Mouse (Mus musculus) yolk sac, embryonic 10.5 days (tissue): ENCODE measurements at regions not wholly inside any gene's neighbourhood (a gene's known extent, or its start where the extent isn't known, plus 50 kb on each side); places are given as distances from the start of the nearest gene placed in this dataset.

ENCODE experiments used
- DNase-seq: peaks from one replicate; pipeline ENCODE4 v3.0.0-alpha.2; 2017; ENCODE audit warnings: low spot score

GRCm38 (mm10) chr5:45127971-45128370 is 322.1 kb downstream of the Qdpr start:
- DNase-seq = no peak

GRCm38 (mm10) chr5:45121751-45122280 is 322.3 kb upstream of the Ldb2 start:
- DNase-seq = no peak

- no peak for DNase-seq
These were observed 320.3 kb upstream of the Ldb2 start for GRCm38 (mm10) chr5:45119757-45120156.

- no peak for DNase-seq
These were observed 311.8 kb upstream of the Ldb2 start for GRCm38 (mm10) chr5:45111246-45111645.

GRCm38 (mm10) chr5:45110797-45111196 is 311.3 kb upstream of the Ldb2 start:
- DNase-seq = no peak

- no peak for DNase-seq
These were observed 305.8 kb upstream of the Ldb2 start for GRCm38 (mm10) chr5:45105236-45105816.

GRCm38 (mm10) chr5:45103763-45104428 is 304.4 kb upstream of the Ldb2 start:
- no peak for DNase-seq

GRCm38 (mm10) chr5:45102661-45103060 is 303.2 kb upstream of the Ldb2 start:
- no peak for DNase-seq

GRCm38 (mm10) chr5:45101777-45102176 is 302.3 kb upstream of the Ldb2 start:
- DNase-seq = no peak

- DNase-seq = no peak
These were observed 299.6 kb upstream of the Ldb2 start for GRCm38 (mm10) chr5:45099082-45099481.

- DNase-seq = no peak
These were observed 298.5 kb upstream of the Ldb2 start for GRCm38 (mm10) chr5:45097941-45098340.

GRCm38 (mm10) chr5:45084741-45085140 is 285.3 kb upstream of the Ldb2 start:
- DNase-seq = no peak

GRCm38 (mm10) chr5:45082601-45083000 is 283.1 kb upstream of the Ldb2 start:
- DNase-seq = no peak

- DNase-seq = no peak
These were observed 276.9 kb upstream of the Ldb2 start for GRCm38 (mm10) chr5:45076347-45076890.

- DNase-seq = no peak
These were observed 275.7 kb upstream of the Ldb2 start for GRCm38 (mm10) chr5:45075195-45075594.

- no peak for DNase-seq
These were observed 273.0 kb upstream of the Ldb2 start for GRCm38 (mm10) chr5:45072529-45072928.

GRCm38 (mm10) chr5:45065917-45066699 is 266.6 kb upstream of the Ldb2 start:
- no peak for DNase-seq

- no peak for DNase-seq
These were observed 263.1 kb upstream of the Ldb2 start for GRCm38 (mm10) chr5:45062567-45062966.

GRCm38 (mm10) chr5:45055276-45055959 is 255.9 kb upstream of the Ldb2 start:
- DNase-seq = no peak

GRCm38 (mm10) chr5:45049410-45049809 is 249.9 kb upstream of the Ldb2 start:
- no peak for DNase-seq

- no peak for DNase-seq
These were observed 243.4 kb upstream of the Ldb2 start for GRCm38 (mm10) chr5:45042914-45043313.

GRCm38 (mm10) chr5:45036430-45036829 is 236.9 kb upstream of the Ldb2 start:
- DNase-seq = no peak
